Mouse (Mus musculus): Measurements from ENCODE around the gene Klkb1. TPM values are rescaled to one million over a fixed set of nuclear protein-coding genes. Genes with fewer than 3 reads are reported as not detected.

The Klkb1 gene
- total RNA-seq, 2 experiments from 2014 or later = not detected

DNA sequence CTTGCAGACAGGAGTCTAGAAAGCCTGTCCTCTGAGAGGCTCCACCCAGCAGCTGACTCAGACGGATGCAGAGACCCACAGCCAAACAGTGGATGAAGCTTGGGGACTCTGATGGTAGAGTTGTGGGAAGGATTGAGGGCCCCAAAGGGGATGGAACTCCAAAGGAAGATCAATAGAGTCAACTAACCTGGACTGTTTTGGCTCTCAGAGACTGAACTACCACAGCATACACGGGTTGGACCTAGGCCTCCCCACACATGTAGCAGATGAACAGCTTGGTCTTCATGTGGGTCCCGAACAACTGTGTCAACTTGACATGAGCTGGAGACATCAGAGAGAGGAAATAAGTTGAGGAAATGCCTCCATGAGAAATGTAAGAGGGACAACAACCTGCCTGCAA lies 31.8 kb downstream of the Klkb1 start:
- Histone ChIP-seq H3K27ac (no peak overlapping the region), H3K4me3 (no peak overlapping the region)
- intact Hi-C loops (cut with DNase I) = no loop called here
- TF ChIP-seq CTCF (IDR thresholded peaks at IDR 0.05) = no peak
- DNase-seq = no peak

DNA sequence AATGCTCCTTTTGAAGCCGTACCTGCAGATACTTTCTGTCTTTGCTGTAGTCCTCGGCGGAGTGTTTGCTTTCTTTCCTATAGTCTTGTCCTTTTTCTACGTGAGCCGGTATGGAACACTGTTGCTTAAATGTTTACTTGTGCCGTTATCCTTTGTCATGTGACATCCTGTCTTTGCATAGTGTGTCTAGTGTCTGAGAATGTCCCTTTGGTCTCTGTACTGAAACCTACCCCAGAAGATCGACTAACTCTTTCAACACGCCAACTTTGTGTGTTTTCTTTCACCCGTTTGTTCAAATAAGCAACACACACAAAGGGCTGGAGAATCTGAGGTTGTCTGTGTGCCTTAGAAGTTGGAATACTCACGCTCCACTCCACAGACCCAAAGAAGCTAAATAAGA lies 32.7 kb downstream of the Klkb1 start, which contains the start of gene F11:
TSS of gene F11 (minus strand) at position 112 of the 400 bp plus-strand sequence.
- H3K27ac ChIP-seq = no peak within 1 kb of the TSS
- no peak for DNase-seq
- no peak for TF ChIP-seq CTCF (IDR thresholded peaks at IDR 0.05)
- no peak within 1 kb of the TSS for H3K4me3 ChIP-seq
- intact Hi-C loops (cut with DNase I) = no loop called here

DNA sequence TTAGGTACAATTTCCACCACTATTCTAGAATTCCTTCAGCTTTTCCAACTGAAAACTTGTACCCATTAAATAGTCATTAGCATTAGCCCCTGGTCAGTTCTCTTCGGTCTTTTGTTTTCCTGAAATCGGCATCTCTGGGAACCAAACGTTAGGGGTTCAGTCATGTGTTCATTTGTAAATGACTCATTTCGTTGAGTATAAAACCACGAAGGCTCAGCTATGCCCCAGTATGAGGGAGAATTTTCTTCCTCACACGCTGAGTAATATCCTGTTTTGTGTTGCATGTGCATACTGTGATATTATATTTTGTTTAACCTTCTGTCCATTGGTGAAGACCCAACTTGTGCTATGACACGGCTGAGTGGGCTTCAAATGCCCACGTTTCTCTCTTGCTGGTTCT lies 36.2 kb downstream of the Klkb1 start:
- no peak overlapping the region for H3K27ac ChIP-seq
- no peak overlapping the region for H3K4me3 ChIP-seq
- TF ChIP-seq CTCF (IDR thresholded peaks at IDR 0.05) = no peak
- intact Hi-C loops (cut with DNase I) = no loop called here
- DNase-seq = no peak

DNA sequence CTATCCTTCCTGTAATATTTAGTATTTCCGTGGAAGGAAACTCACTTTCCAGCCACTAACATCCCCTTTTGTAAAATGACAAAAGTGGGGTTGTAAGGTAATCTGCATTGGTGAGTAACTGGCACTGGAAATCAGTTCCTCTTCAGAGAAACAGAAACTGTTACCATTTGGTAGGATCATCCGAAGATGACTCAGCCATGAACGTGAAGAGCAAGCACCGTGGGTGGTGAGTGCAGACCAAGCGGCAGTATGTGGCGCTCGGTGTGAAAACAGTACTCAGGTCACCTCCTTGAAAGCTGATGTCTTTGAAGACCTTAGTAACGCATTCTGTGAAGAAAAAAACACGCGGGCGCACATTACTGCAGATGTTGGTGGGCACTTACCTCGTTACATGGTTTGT lies 39.6 kb downstream of the Klkb1 start:
- no peak for TF ChIP-seq CTCF (IDR thresholded peaks at IDR 0.05)
- H3K4me3 ChIP-seq = no peak overlapping the region
- H3K27ac ChIP-seq = no peak overlapping the region
- DNase-seq = no peak
- intact Hi-C loops (cut with DNase I) = no loop called here

DNA sequence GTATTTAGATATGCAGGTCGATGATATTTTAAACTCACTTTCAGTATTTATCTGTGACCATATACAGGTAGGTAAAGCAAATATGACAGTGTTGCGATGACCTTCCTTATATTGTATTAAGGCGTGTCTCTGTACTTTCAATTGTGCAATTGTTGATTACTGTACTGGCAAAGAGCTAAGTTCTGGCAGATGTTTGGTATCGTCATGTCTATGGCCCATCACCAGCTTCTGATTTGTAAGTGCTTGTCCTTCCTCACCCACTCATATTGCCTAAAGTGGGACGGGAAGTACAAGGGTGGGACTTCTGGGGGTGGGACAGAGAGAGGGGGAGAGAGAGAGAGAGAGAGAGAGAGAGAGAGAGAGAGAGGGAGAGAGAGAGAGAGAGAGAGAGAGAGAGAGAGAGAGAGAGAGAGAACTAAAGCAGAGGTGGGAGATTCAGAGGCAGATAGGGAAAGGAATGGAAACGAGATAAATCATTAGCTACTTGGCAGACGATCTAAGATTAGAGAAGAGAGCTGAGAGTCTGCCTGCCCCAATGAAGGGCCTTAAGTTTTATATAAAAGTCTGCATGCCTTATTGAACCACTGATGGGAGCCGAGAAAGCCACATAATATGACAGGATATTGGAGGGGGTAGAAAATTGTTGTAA lies 40.3 kb downstream of the Klkb1 start:
- intact Hi-C loops (cut with DNase I) = no loop called here
- DNase-seq = no peak

DNA sequence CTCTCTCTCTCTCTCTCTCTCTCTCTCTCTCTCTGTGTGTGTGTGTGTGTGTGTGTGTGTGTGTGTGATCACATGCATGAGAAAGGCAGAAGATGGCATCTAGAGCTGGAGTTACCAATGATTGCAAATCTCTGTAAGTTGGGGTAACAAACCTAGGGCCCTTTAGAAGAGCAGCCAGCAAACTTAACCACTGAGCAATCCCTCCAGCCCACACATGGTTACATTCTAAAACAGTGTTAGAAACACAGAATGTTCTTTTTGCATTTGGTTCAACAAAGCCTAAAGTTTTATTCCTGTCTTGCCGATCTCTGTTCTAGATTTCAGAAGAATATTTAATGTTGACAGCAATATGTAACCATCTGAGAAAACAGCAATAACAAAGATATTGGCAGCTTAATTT lies 41.1 kb downstream of the Klkb1 start:
- Histone ChIP-seq H3K4me3 (no peak overlapping the region), H3K27ac (no peak overlapping the region)
- DNase-seq = no peak
- intact Hi-C loops (cut with DNase I) = no loop called here
- TF ChIP-seq CTCF (IDR thresholded peaks at IDR 0.05) = no peak

More for the DNA sequence above, 40.3 kb downstream of the Klkb1 start:
- H3K27ac ChIP-seq = no peak overlapping the region
- TF ChIP-seq CTCF (IDR thresholded peaks at IDR 0.05) = no peak
- no peak overlapping the region for H3K4me3 ChIP-seq

DNA sequence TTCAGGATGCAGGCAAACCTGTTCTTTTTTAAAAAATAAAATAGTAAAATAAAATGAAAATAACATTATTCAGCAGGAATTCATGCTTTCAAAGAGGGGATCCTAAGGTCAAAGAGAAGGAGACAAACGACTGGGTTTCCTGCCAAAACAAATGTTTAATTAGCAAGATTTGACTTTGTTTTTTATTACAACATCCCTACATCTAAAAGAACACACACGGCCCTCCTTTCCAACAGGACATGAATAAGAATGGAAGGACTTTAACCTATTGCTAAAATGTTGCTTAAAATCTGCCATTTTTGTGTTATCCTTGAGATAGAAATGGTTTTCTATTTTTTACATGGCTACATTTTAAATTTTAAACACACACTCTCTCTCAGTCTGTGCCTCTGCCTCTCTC lies 41.5 kb downstream of the Klkb1 start:
- Histone ChIP-seq H3K4me3 (no peak overlapping the region), H3K27ac (no peak overlapping the region)
- no peak for TF ChIP-seq CTCF (IDR thresholded peaks at IDR 0.05)
- DNase-seq = no peak
- intact Hi-C loops (cut with DNase I) = no loop called here

DNA sequence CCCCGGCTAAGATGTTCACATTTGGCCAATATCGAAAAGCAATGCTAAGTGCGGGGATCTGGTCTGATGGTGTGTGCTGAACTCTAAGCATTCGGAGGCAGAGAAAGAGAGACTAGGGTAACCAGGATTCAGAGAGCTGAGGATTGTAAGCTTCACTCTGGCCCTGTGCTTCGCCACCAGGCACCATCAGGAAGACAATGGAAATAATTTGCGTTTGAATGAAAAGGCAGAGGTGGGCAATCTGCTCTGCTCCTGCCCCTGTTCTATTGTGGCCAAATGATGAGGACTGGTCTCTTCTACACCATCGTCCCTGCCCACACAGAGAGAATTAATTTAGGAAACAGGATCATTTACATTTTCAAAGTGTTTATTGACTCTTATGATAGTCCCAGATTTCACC lies 48.4 kb downstream of the Klkb1 start:
- H3K27ac ChIP-seq = no peak overlapping the region
- TF ChIP-seq CTCF (IDR thresholded peaks at IDR 0.05) = no peak
- no peak for DNase-seq
- H3K4me3 ChIP-seq = no peak overlapping the region
- intact Hi-C loops (cut with DNase I) = no loop called here

DNA sequence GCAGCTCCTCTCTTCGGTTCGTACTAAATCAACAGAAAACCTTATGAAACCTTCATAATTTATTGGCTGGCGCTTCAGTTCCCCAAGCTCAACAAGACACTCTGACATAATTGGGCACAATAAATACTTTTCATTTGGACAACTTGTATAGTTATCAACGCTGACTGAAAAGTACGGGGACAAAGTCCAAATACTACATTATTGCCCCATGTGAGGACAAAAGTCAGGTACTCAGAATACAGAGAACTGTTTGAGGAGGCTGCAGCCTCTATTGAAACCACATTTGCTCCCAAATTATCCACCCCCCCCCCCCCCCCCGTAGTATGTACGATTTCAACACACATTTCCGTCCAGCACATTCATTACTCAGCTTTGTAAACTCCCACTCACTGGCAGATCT lies 55.3 kb downstream of the Klkb1 start:
- H3K4me3 ChIP-seq = no peak overlapping the region
- no peak for TF ChIP-seq CTCF (IDR thresholded peaks at IDR 0.05)
- DNase-seq = no peak
- intact Hi-C loops (cut with DNase I) = loop anchor here (5.0 kb wide), 1 partner anchor 187 kb away; no protein-coding TSS in a partner anchor
- H3K27ac ChIP-seq = no peak overlapping the region

DNA sequence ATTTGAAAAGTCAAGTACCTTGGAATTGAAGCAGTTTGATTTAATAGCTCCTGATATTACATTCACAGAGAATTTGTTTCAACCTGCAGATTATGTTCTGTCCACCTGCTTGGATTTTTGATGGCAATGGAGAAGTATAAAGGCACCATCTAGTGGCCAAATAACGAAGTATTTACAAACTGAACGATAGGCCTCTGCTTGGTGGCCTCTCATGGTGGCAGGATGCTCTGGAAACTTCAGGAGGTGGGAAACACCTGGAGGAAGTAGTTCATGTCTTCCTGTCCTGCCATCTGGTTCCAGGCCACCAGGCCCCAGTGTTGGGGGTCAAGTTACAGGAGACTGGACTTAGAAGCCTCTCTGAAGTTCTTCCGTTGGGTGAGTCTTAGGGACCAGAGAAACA lies 56.4 kb downstream of the Klkb1 start:
- Histone ChIP-seq H3K4me3 (no peak overlapping the region), H3K27ac (no peak overlapping the region)
- intact Hi-C loops (cut with DNase I) = loop anchor here (5.0 kb wide), 1 partner anchor 186 kb away; no protein-coding TSS in a partner anchor
- peak; percentile 15 for DNase-seq
- peak; percentile 72 for TF ChIP-seq CTCF (IDR thresholded peaks at IDR 0.05)

DNA sequence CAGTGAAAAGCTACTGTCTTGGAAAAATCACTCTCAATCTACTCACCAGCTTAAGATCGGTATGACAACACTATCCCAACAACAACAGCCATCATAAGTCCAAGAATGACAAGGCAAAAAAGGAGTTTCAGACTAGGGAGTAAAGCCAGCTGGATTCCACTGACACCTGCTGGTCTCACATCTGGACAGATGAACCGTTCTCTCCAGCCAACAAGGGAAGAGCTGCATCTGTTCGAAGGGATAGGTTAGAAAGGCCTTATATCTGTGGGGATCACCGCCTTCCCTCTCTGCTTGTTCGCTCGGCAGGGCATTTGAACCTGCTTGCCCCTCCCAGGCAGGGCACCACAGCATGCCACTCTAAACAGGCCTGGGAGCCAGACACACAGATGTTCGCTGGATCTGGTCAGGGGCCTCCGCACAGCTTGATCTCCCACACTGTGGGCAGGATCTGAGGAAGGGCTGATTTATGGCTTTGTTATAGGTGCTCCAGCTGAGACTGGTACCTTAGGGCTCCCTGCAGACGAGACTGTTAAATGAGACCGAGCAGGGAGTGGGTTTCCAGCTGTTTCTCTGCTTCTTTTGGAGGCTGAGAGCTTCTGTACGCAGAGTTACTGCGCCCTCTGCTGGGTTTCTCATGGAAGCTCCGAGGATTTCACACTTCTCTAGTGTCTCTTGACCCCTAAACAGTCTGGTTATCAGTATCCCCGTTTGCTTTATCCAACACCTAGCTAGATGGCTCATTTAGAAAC lies 58.3 kb downstream of the Klkb1 start:
- Histone ChIP-seq H3K27ac (no peak overlapping the region), H3K4me3 (peak overlapping the region; percentile 33; the same call in 1 of the 2 replicates)
- peak; percentile 75 for TF ChIP-seq CTCF (IDR thresholded peaks at IDR 0.05)
- peak; percentile 37 for DNase-seq
- intact Hi-C loops (cut with DNase I) = loop anchor here (1.0 to 5.0 kb wide), 2 partner anchors 168 to 184 kb away; no protein-coding TSS in a partner anchor

DNA sequence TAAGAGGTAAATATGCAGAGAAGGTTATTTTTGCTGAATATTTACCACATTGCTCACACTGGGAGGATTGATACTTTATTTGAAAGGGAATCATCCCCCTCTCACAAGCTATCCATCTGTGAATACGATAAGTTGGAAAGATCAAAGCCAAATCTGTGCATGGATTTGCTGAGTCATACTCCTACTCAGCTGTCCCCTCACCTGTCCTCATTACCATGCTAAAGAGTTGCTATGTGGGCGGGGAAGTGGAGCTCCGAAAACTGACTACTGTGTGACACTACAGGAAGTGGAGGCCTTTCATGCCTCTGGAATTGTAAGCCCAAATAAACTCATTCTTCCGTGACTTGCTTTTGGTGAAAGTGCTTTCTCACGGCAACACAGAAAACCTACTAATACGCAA lies 59.4 kb downstream of the Klkb1 start:
- intact Hi-C loops (cut with DNase I) = loop anchor here (5.0 kb wide), 1 partner anchor 183 kb away; no protein-coding TSS in a partner anchor
- DNase-seq = no peak

DNA sequence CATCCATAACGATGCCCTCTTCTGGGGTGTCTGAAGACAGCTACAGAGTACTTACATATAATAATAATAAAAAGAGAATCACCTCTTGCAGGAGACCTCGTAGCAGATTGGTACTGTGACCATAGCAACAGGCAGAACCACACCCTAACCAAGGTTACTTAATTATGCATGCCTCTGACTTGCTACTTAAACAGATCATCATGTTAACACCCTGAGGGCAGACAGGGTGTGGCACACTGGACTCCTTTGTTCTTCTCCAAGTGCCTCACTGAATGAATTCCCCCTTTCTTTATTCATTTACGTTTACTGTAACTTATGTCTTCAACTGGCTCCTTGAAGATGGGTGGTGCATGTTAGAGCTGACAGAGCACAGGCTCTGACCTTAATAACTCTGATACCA lies 61.4 kb downstream of the Klkb1 start:
- Histone ChIP-seq H3K27ac (no peak overlapping the region), H3K4me3 (no peak overlapping the region)
- no peak for TF ChIP-seq CTCF (IDR thresholded peaks at IDR 0.05)
- intact Hi-C loops (cut with DNase I) = no loop called here
- DNase-seq = no peak

More for the DNA sequence above, 59.4 kb downstream of the Klkb1 start:
- TF ChIP-seq CTCF (IDR thresholded peaks at IDR 0.05) = no peak
- H3K4me3 ChIP-seq = no peak overlapping the region
- H3K27ac ChIP-seq = no peak overlapping the region

Other genes with a start within 250 kb of the Klkb1 start
- gene Mtnr1a, start 225.7 kb downstream of the Klkb1 start, total RNA-seq (2021) = not detected
- gene F11, start 32.8 kb downstream of the Klkb1 start, total RNA-seq (2021) = not detected
- gene Gm45753, start 13.6 kb upstream of the Klkb1 start, total RNA-seq (2021) = not detected
- gene Cyp4v3, start 38.4 kb upstream of the Klkb1 start, total RNA-seq (2021) = under 1 TPM; 0.74 to 0.78 TPM
- 1 to 10 TPM; 1.8 to 2.8 TPM for gene Fam149a, start 87.4 kb upstream of the Klkb1 start, total RNA-seq (2021)
- 1 to 10 TPM in 1 of 2 experiments, under 1 TPM in 1; 0.99 to 1.8 TPM for gene Tlr3, start 116.2 kb upstream of the Klkb1 start, total RNA-seq (2021)
- gene Sorbs2, start 212.9 kb upstream of the Klkb1 start, total RNA-seq (2021) = 10 to 100 TPM; 32.8 to 80.8 TPM